Mouse (Mus musculus) olfactory bulb, adult 2 months (tissue): ENCODE measurements around the gene Gm49721.
"Not testable (repeated sequence)": the region's sequence is repeated elsewhere in the genome, so short reads cannot be mapped to it uniquely, and the experiment has no call there.

ENCODE experiments used
- CTCF ChIP-seq: fragments of 200-500 bp; IDR thresholded peaks from 2 replicates; pipeline ENCODE4 v1.5.1; 2012; ENCODE audit warnings: low read depth, mild to moderate bottlenecking, low read length, moderate library complexity; ENCODE audit not compliant: insufficient read depth
- POLR2A ChIP-seq: fragments of 200-500 bp; IDR thresholded peaks from 2 replicates; pipeline ENCODE4 v1.6.1; 2012; ENCODE audit warnings: mild to moderate bottlenecking, low read depth, low read length, moderate library complexity; ENCODE audit not compliant: insufficient read depth

DNA sequence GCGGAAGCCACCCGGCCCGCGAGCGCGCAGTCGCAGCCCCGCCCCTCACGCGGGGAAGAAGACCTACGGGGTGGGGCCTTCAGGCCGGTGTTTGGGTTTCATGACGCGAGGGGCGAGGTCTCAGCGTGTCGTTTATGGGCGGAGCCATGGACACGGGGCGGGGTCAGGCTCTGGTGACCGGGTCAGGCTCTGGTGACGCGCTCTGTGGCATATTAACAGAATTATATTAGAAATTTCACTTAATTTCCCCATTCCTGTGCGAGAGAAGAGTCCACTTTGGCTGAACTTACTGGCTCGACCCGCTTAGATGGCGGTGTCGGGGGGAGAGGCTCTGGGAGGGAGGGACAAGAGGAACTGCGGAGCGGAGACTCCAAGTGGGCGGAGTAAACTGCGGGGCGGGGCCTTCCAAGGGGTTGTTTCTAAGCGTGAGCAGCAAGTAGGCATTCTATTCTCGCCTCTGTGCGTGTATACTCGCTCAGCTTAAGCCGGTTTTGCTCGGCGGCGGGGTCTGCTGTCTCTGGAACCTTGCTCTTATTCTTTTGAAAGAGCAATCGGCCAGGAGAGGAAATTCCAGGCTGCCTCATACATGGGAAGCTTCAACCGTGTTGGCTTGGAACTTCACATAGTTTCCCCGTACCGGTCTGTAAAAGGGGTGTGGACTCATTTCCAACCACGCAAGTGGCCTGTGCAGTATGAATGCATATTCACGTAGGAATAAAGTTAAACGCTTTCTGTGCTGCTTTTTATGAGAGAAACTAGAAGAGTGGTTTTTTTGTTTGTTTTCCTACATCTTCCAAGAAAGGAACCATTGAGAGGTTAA is 17.3 kb upstream of the Gm49721 start:
- not testable (repeated sequence) for TF ChIP-seq CTCF, POLR2A
